Mouse (Mus musculus): ENCODE data around the gene Cisd1. TPM values are rescaled to one million over a fixed set of nuclear protein-coding genes. Genes with fewer than 3 reads are reported as not detected.

Cisd1 gene
- total and polyA plus RNA-seq, 2 experiments: 159 to 209 TPM

DNA sequence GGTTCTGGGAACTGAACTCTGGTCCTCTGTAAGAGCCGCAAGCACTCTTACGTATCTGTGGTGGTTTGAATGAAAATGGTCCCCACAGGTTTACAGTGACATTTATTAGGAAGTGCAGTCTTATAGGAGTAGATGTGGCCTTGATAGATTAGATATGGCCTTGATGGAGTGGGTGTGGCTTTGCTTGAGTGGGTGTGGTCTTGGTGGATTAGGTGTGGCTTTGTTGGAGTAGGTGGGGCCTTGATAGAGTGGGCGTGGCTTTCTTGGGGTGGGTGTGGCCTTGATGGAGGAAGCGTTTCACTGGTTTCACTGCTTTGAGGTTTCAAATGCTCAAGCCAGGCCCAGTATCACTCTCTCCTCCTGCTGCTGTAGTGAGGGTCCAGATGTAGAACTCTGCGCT lies 36.6 kb downstream of the Cisd1 start:
- Histone ChIP-seq H3K36me3 (ENCODE audit: control insufficient read depth, insufficient read depth, low read length) (no peaks in the 10 kb centered on the region), H3K27ac (replicated peaks; ENCODE audit: insufficient read depth, low read depth, low read length) (no peak overlapping the region), H3K27me3 (ENCODE audit: control insufficient read depth, insufficient read depth, low read length) (no peaks in the 10 kb centered on the region), H3K9ac (ENCODE audit: low read depth, low read length) (no peak overlapping the region), H3K4me1 (ENCODE audit: control insufficient read depth, insufficient read depth, low read length) (0 out of 2 replicates have a peak, but pooled peaks cover 2% of the 10 kb centered on the region), H3K79me2 (ENCODE audit: control insufficient read depth, insufficient read depth, low read length) (no peaks in the 10 kb centered on the region), H3K4me3 (ENCODE audit: insufficient read depth, low read depth, low read length) (no peak overlapping the region)
- TF ChIP-seq CTCF (IDR thresholded peaks at IDR 0.05; ENCODE audit: low read depth, low read length) (no peak), POLR2A (IDR thresholded peaks at IDR 0.05; ENCODE audit: extremely low read depth, insufficient read depth, low read length) (no peak)
- no peak for DNase-seq (ENCODE audit: extremely low read depth, low read depth, low spot score)
- WGBS: 88% methylated on average over 5 of the region's 5 CpGs

DNA sequence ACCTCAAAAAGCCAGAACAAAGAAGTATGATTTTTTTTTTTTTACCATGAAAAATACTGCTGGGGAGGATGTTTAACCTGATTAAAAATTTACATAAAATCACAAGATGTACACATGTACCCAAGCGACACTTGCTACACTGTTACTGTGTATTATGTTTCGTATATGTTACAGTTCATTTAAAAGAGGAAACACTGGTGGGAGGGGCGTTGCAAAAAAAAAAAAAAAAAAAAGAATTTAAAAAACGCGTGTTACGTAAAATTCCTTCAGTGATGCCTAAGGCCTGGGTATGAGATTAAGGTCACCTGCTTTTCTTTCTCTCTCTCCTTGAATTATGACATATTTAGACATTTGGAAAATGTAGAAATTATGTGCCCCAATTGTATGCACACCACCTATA lies 38.0 kb downstream of the Cisd1 start:
- 66% methylated on average over 6 of the region's 6 CpGs for WGBS
- H3K4me1 ChIP-seq (ENCODE audit: control insufficient read depth, insufficient read depth, low read length): 0 out of 2 replicates have a peak, but pooled peaks cover 2% of the 10 kb centered on the region
- no peaks in the 10 kb centered on the region for H3K27me3 ChIP-seq (ENCODE audit: control insufficient read depth, insufficient read depth, low read length)
- no peaks in the 10 kb centered on the region for H3K79me2 ChIP-seq (ENCODE audit: control insufficient read depth, insufficient read depth, low read length)
- no peak for TF ChIP-seq POLR2A (IDR thresholded peaks at IDR 0.05; ENCODE audit: extremely low read depth, insufficient read depth, low read length)
- no peak for TF ChIP-seq CTCF (IDR thresholded peaks at IDR 0.05; ENCODE audit: low read depth, low read length)
- no peaks in the 10 kb centered on the region for H3K36me3 ChIP-seq (ENCODE audit: control insufficient read depth, insufficient read depth, low read length)
- H3K9ac ChIP-seq (ENCODE audit: low read depth, low read length): no peak overlapping the region
- H3K27ac ChIP-seq (replicated peaks; ENCODE audit: insufficient read depth, low read depth, low read length): no peak overlapping the region
- no peak overlapping the region for H3K4me3 ChIP-seq (ENCODE audit: insufficient read depth, low read depth, low read length)
- DNase-seq (ENCODE audit: extremely low read depth, low read depth, low spot score): no peak

- Histone ChIP-seq H3K4me3 (ENCODE audit: insufficient read depth, low read depth, low read length) (no peak overlapping the region), H3K36me3 (ENCODE audit: control insufficient read depth, insufficient read depth, low read length) (no peaks in the 10 kb centered on the region)
- TF ChIP-seq CTCF (IDR thresholded peaks at IDR 0.05; ENCODE audit: low read depth, low read length) (peak; percentile 65), POLR2A (IDR thresholded peaks at IDR 0.05; ENCODE audit: extremely low read depth, insufficient read depth, low read length) (no peak)
Observed at GRCm38 (mm10) chr10:71306190-71306589, 38.6 kb downstream of the Cisd1 start.

GRCm38 (mm10) chr10:71302490-71302889 lies 42.3 kb downstream of the Cisd1 start:
- Histone ChIP-seq H3K27me3 (ENCODE audit: control insufficient read depth, insufficient read depth, low read length) (no peaks in the 10 kb centered on the region), H3K36me3 (ENCODE audit: control insufficient read depth, insufficient read depth, low read length) (no peaks in the 10 kb centered on the region), H3K4me1 (ENCODE audit: control insufficient read depth, insufficient read depth, low read length) (0 out of 2 replicates have a peak, but pooled peaks cover 2% of the 10 kb centered on the region), H3K9ac (ENCODE audit: low read depth, low read length) (no peak overlapping the region), H3K79me2 (ENCODE audit: control insufficient read depth, insufficient read depth, low read length) (no peaks in the 10 kb centered on the region), H3K4me3 (ENCODE audit: insufficient read depth, low read depth, low read length) (no peak overlapping the region), H3K27ac (replicated peaks; ENCODE audit: insufficient read depth, low read depth, low read length) (no peak overlapping the region)
- peak; percentile 56 for DNase-seq (ENCODE audit: extremely low read depth, low read depth, low spot score)
- TF ChIP-seq POLR2A (IDR thresholded peaks at IDR 0.05; ENCODE audit: extremely low read depth, insufficient read depth, low read length): no peak
- peak; percentile 35 for TF ChIP-seq CTCF (IDR thresholded peaks at IDR 0.05; ENCODE audit: low read depth, low read length)
- 18% methylated on average over 5 of the region's 5 CpGs for WGBS

More at GRCm38 (mm10) chr10:71306190-71306589, 38.6 kb downstream of the Cisd1 start:
- Histone ChIP-seq H3K4me1 (ENCODE audit: control insufficient read depth, insufficient read depth, low read length) (0 out of 2 replicates have a peak, but pooled peaks cover 2% of the 10 kb centered on the region), H3K9ac (ENCODE audit: low read depth, low read length) (no peak overlapping the region), H3K27ac (replicated peaks; ENCODE audit: insufficient read depth, low read depth, low read length) (no peak overlapping the region), H3K79me2 (ENCODE audit: control insufficient read depth, insufficient read depth, low read length) (no peaks in the 10 kb centered on the region), H3K27me3 (ENCODE audit: control insufficient read depth, insufficient read depth, low read length) (no peaks in the 10 kb centered on the region)
- WGBS: 15% methylated on average over 6 of the region's 6 CpGs
- peak; percentile 45 for DNase-seq (ENCODE audit: extremely low read depth, low read depth, low spot score)

- no peak overlapping the region for H3K4me3 ChIP-seq (ENCODE audit: insufficient read depth, low read depth, low read length)
- H3K79me2 ChIP-seq (ENCODE audit: control insufficient read depth, insufficient read depth, low read length): no peaks in the 10 kb centered on the region
- H3K9ac ChIP-seq (ENCODE audit: low read depth, low read length): no peak overlapping the region
- H3K36me3 ChIP-seq (ENCODE audit: control insufficient read depth, insufficient read depth, low read length): no peaks in the 10 kb centered on the region
- no peaks in the 10 kb centered on the region for H3K27me3 ChIP-seq (ENCODE audit: control insufficient read depth, insufficient read depth, low read length)
- WGBS: 75% methylated on average over 16 of the region's 16 CpGs
- H3K4me1 ChIP-seq (ENCODE audit: control insufficient read depth, insufficient read depth, low read length): no peaks in the 10 kb centered on the region
- no peak for DNase-seq (ENCODE audit: extremely low read depth, low read depth, low spot score)
- H3K27ac ChIP-seq (replicated peaks; ENCODE audit: insufficient read depth, low read depth, low read length): no peak overlapping the region
- TF ChIP-seq CTCF (IDR thresholded peaks at IDR 0.05; ENCODE audit: low read depth, low read length) (no peak), POLR2A (IDR thresholded peaks at IDR 0.05; ENCODE audit: extremely low read depth, insufficient read depth, low read length) (no peak)
Observed at GRCm38 (mm10) chr10:71300161-71300560, 44.6 kb downstream of the Cisd1 start.

DNA sequence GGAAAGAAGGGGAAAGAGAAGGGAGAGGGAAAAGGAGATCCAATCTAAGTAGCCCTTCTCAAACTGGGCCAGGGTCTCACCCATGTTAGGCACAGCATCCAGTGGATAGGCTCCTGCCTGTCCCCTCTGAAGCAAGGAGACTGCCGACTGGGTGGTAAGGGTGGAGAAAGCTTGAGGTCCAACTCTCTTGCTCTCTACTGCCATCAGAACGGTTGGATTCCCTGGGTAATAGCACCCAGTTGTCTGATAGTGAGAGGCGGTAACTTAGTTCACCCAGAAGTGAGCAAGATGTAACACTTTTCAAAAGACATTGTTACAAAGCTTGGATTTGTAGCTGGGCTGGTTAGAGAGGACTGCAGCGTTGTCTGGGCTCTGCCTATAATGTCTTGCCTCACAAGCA lies 51.5 kb downstream of the Cisd1 start:
- Histone ChIP-seq H3K27me3 (ENCODE audit: control insufficient read depth, insufficient read depth, low read length) (no peaks in the 10 kb centered on the region), H3K4me3 (ENCODE audit: insufficient read depth, low read depth, low read length) (no peak overlapping the region), H3K36me3 (ENCODE audit: control insufficient read depth, insufficient read depth, low read length) (no peaks in the 10 kb centered on the region), H3K4me1 (ENCODE audit: control insufficient read depth, insufficient read depth, low read length) (peaks cover 3% of the 10 kb centered on the region; the same call in 1 of the 2 replicates), H3K9ac (ENCODE audit: low read depth, low read length) (no peak overlapping the region), H3K79me2 (ENCODE audit: control insufficient read depth, insufficient read depth, low read length) (no peaks in the 10 kb centered on the region), H3K27ac (replicated peaks; ENCODE audit: insufficient read depth, low read depth, low read length) (no peak overlapping the region)
- TF ChIP-seq CTCF (IDR thresholded peaks at IDR 0.05; ENCODE audit: low read depth, low read length) (no peak), POLR2A (IDR thresholded peaks at IDR 0.05; ENCODE audit: extremely low read depth, insufficient read depth, low read length) (no peak)
- DNase-seq (ENCODE audit: extremely low read depth, low read depth, low spot score): no peak
- 74% methylated on average over 4 of the region's 4 CpGs for WGBS
